Mouse (Mus musculus) lung, adult 18-20 months (tissue): ENCODE data around the gene Pdcd1.
"Not testable (repeated sequence)": the region's sequence is repeated elsewhere in the genome, so short reads cannot be mapped to it uniquely, and the experiment has no call there.

Experiments used
- DNase-seq, 2 experiments: peaks; one replicate each; pipeline ENCODE4 v3.0.0; 2022; ENCODE audit warnings: mixed read lengths in 2 of 2

Pdcd1 gene

GRCm38 (mm10) chr1:94028741-94029140, 23.6 kb downstream of the Pdcd1 start:
- no peak for DNase-seq

- DNase-seq: no peak
Observed at GRCm38 (mm10) chr1:94027506-94028108, 24.7 kb downstream of the Pdcd1 start.

- DNase-seq: no peak
Observed at GRCm38 (mm10) chr1:94020151-94020550, 32.2 kb downstream of the Pdcd1 start, which contains the start of gene Neu4. Gene Neu4, plus strand, starts transcription at chr1:94020451.

- no peak for DNase-seq
Observed at GRCm38 (mm10) chr1:94011643-94012042, 40.7 kb downstream of the Pdcd1 start.

GRCm38 (mm10) chr1:94008826-94009225, 43.5 kb downstream of the Pdcd1 start:
- DNase-seq: not testable (repeated sequence)

GRCm38 (mm10) chr1:94005954-94006506, 46.3 kb downstream of the Pdcd1 start:
- not testable (repeated sequence) for DNase-seq

GRCm38 (mm10) chr1:94001023-94001422, 51.3 kb downstream of the Pdcd1 start:
- no peak for DNase-seq

GRCm38 (mm10) chr1:93991491-93991890, 60.9 kb downstream of the Pdcd1 start:
- DNase-seq: not testable (repeated sequence)

GRCm38 (mm10) chr1:93991068-93991467, 61.3 kb downstream of the Pdcd1 start:
- DNase-seq: not testable (repeated sequence)

- not testable (repeated sequence) for DNase-seq
Observed at GRCm38 (mm10) chr1:93990209-93990608, 62.1 kb downstream of the Pdcd1 start, which contains the start of gene Gal3st2c. Gene Gal3st2c, plus strand, starts transcription at chr1:93990509.

- no peak for DNase-seq
Observed at GRCm38 (mm10) chr1:93988786-93989185, 63.6 kb downstream of the Pdcd1 start.
